Mouse (Mus musculus) WW6 (cell line): ENCODE measurements around the gene Col4a5.
A peak's percentile ranks its signal among the peaks of the same experiment; 100 is the strongest.

Source experiments
- DNase-seq: peaks from one replicate; pipeline ENCODE4 v3.0.0-alpha.2; 2013; ENCODE audit warnings: low read depth, low spot score

Col4a5 gene

GRCm38 (mm10) chrX:141475110-141475509 is at the start of gene Col4a5:
Col4a5 (plus strand) TSS chrX:141475385.
- peak; percentile 16 for DNase-seq

GRCm38 (mm10) chrX:141436780-141437179 is 38.4 kb upstream of the Col4a5 start:
- no peak for DNase-seq

- DNase-seq, result no peak
These were observed 35.8 kb upstream of the Col4a5 start for GRCm38 (mm10) chrX:141439423-141439822.

- no peak for DNase-seq
These were observed 27.2 kb upstream of the Col4a5 start for GRCm38 (mm10) chrX:141447936-141448335.

- DNase-seq, result no peak
These were observed 1.5 kb upstream of the Col4a5 start, which contains the start of gene Col4a6 for GRCm38 (mm10) chrX:141473470-141474302. Col4a6 (minus strand) TSS chrX:141474076.

- no peak for DNase-seq
These were observed 562 bp downstream of the Col4a5 start for GRCm38 (mm10) chrX:141475566-141476327.

GRCm38 (mm10) chrX:141494545-141494944 is 19.4 kb downstream of the Col4a5 start:
- DNase-seq, result no peak

GRCm38 (mm10) chrX:141503125-141503524 is 27.9 kb downstream of the Col4a5 start:
- no peak for DNase-seq

- DNase-seq, result no peak
These were observed 58.3 kb downstream of the Col4a5 start for GRCm38 (mm10) chrX:141533447-141533846.

- no peak for DNase-seq
These were observed 72.3 kb downstream of the Col4a5 start for GRCm38 (mm10) chrX:141547471-141547870.

GRCm38 (mm10) chrX:141590242-141590641 is 115.1 kb downstream of the Col4a5 start:
- no peak for DNase-seq

GRCm38 (mm10) chrX:141721725-141722124 is 246.5 kb downstream of the Col4a5 start:
- peak; percentile 3 for DNase-seq

GRCm38 (mm10) chrX:141723936-141724335 is 248.8 kb downstream of the Col4a5 start:
- DNase-seq, result peak; percentile 5

GRCm38 (mm10) chrX:141724391-141724891 is 249.3 kb downstream of the Col4a5 start:
- DNase-seq, result peak; percentile 1

GRCm38 (mm10) chrX:141724937-141725918 is 250.0 kb downstream of the Col4a5 start, which contains the start of gene Irs4:
Irs4 (minus strand) TSS chrX:141725263.
- peak; percentile 1 for DNase-seq

- no peak for DNase-seq
These were observed 254.4 kb downstream of the Col4a5 start for GRCm38 (mm10) chrX:141729570-141729969.
